Mouse (Mus musculus) brown adipose tissue, adult 24 weeks (tissue): ENCODE data around the gene Rpl3. TPM values are rescaled to one million over a fixed set of nuclear protein-coding genes. Genes with fewer than 3 reads are reported as not detected.

ENCODE experiments used
- H3K27ac ChIP-seq: fragments of 200-500 bp; replicated peaks from 2 replicates; pipeline ENCODE4 v1.5.1; 2012; ENCODE audit warnings: low read depth, mild to moderate bottlenecking, low read length
- H3K4me1 ChIP-seq: fragments of 200-500 bp; 2 replicates; pipeline ENCODE4 v1.6.1; 2012; ENCODE audit warnings: low read length, mixed read lengths; ENCODE audit not compliant: control insufficient read depth, insufficient read depth, insufficient read length
- H3K4me3 ChIP-seq: fragments of 200-500 bp; 2 replicates; pipeline ENCODE4 v1.5.1; 2012; ENCODE audit warnings: low read depth, mild to moderate bottlenecking, low read length, moderate library complexity; ENCODE audit not compliant: insufficient read depth
- polyA plus RNA-seq: library from polyadenylated mRNA; stranded (reverse); fragments of >200 nt; gene quantifications from 2 replicates; pipeline ENCODE4 v1.2.4, GENCODE M21; 2012; ENCODE audit not compliant: missing spikeins, insufficient read depth, insufficient read length

Rpl3 gene
- polyA plus RNA-seq, 1 experiment = 424 TPM

- Histone ChIP-seq H3K27ac (peak overlapping the region; percentile 71), H3K4me3 (no peak overlapping the region), H3K4me1 (peaks cover 19% of the 10 kb centered on the region)
Observed at GRCm38 (mm10) chr15:80072579-80073255, 19.0 kb downstream of the Rpl3 start.

- H3K4me1 ChIP-seq = peaks cover 19% of the 10 kb centered on the region
- peak overlapping the region; percentile 12; the same call in 1 of the 2 replicates for H3K4me3 ChIP-seq
- peak overlapping the region; percentile 71 for H3K27ac ChIP-seq
Observed at GRCm38 (mm10) chr15:80071951-80072437, 19.7 kb downstream of the Rpl3 start.

- peak overlapping the region; percentile 71 for H3K27ac ChIP-seq
- H3K4me1 ChIP-seq = peaks cover 19% of the 10 kb centered on the region
- H3K4me3 ChIP-seq = no peak overlapping the region
Observed at GRCm38 (mm10) chr15:80070095-80070644, 21.5 kb downstream of the Rpl3 start.

GRCm38 (mm10) chr15:80069171-80069570 is 22.5 kb downstream of the Rpl3 start:
- Histone ChIP-seq H3K4me3 (no peak overlapping the region), H3K27ac (no peak overlapping the region), H3K4me1 (peaks cover 15% of the 10 kb centered on the region)

GRCm38 (mm10) chr15:80066538-80066937 is 25.1 kb downstream of the Rpl3 start:
- no peak overlapping the region for H3K27ac ChIP-seq
- H3K4me1 ChIP-seq = peaks cover 19% of the 10 kb centered on the region

GRCm38 (mm10) chr15:80065414-80065813 is 26.3 kb downstream of the Rpl3 start:
- Histone ChIP-seq H3K27ac (no peak overlapping the region), H3K4me3 (no peak overlapping the region), H3K4me1 (peaks cover 12% of the 10 kb centered on the region)

More at GRCm38 (mm10) chr15:80066538-80066937, 25.1 kb downstream of the Rpl3 start:
- H3K4me3 ChIP-seq = no peak overlapping the region

- Histone ChIP-seq H3K4me3 (no peak overlapping the region), H3K27ac (no peak overlapping the region), H3K4me1 (peaks cover 10% of the 10 kb centered on the region)
Observed at GRCm38 (mm10) chr15:80064965-80065364, 26.7 kb downstream of the Rpl3 start.

- Histone ChIP-seq H3K27ac (no peak overlapping the region), H3K4me1 (peaks cover 10% of the 10 kb centered on the region), H3K4me3 (no peak overlapping the region)
Observed at GRCm38 (mm10) chr15:80062821-80063220, 28.8 kb downstream of the Rpl3 start.

- no peak overlapping the region for H3K4me3 ChIP-seq
- no peak overlapping the region for H3K27ac ChIP-seq
- peaks cover 10% of the 10 kb centered on the region for H3K4me1 ChIP-seq
Observed at GRCm38 (mm10) chr15:80062339-80062738, 29.3 kb downstream of the Rpl3 start.

- no peak overlapping the region for H3K27ac ChIP-seq
- peaks cover 10% of the 10 kb centered on the region for H3K4me1 ChIP-seq
- H3K4me3 ChIP-seq = no peak overlapping the region
Observed at GRCm38 (mm10) chr15:80061071-80061550, 30.6 kb downstream of the Rpl3 start.

- H3K4me1 ChIP-seq = peaks cover 10% of the 10 kb centered on the region
- H3K27ac ChIP-seq = no peak overlapping the region
- no peak overlapping the region for H3K4me3 ChIP-seq
Observed at GRCm38 (mm10) chr15:80060356-80061070, 31.2 kb downstream of the Rpl3 start.

GRCm38 (mm10) chr15:80059606-80060005 is 32.1 kb downstream of the Rpl3 start:
- Histone ChIP-seq H3K4me1 (peaks cover 10% of the 10 kb centered on the region), H3K4me3 (no peak overlapping the region), H3K27ac (no peak overlapping the region)

GRCm38 (mm10) chr15:80058151-80058550 is 33.5 kb downstream of the Rpl3 start:
- Histone ChIP-seq H3K4me1 (peaks cover 18% of the 10 kb centered on the region), H3K4me3 (no peak overlapping the region), H3K27ac (no peak overlapping the region)

GRCm38 (mm10) chr15:80054034-80054710 is 37.5 kb downstream of the Rpl3 start:
- Histone ChIP-seq H3K27ac (peak overlapping the region; percentile 66), H3K4me1 (peaks cover 22% of the 10 kb centered on the region), H3K4me3 (no peak overlapping the region)
